ENCODE assay signal across 32 mouse cellular contexts in the genomic region with DNA sequence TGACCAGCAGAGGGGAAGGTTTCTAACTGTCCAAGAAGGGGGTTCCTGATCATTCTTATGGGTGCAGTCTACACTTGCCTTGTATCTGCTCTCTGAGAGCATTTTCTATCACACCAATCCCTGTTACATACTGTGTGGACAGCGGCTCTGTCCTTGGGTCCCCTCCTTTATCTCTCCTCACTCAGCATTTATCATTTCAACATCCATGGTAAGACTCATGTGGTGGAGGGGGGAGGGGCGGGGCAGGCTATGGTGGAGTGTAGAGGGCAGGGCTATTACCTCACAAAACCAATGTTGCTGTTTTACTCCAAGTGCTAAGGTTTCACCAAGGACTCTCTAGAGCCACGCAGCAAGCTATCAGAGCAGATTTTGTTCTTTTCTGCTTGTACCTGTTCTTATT.
DNase-seq lines count a peak whose midpoint lies in the region; ATAC-seq and TF ChIP-seq lines count a peak whose summit lies in the region.
"Had no signal": no experiment of that assay in that cellular context is flagged by ENCODE, and none has a peak within 500 bp of the region (broad histone marks: within the 10 kb centered on the region; RNA-seq: fewer than 3 reads in every experiment).

No protein-coding gene starts in this region.

- ATAC-seq in liver, embryonic 12.5 days, result peak; percentile 71
- ATAC-seq in liver, postnatal 0 days, result no peak
- ATAC-seq: forebrain, embryonic 15.5 days; inflammation-experienced regulatory T-cells, adult 6 months; lung, postnatal 0 days; Patski had no signal

- 43% methylated on average over 3 of the region's 3 CpGs for WGBS in liver, embryonic 12.5 days (ENCODE audit: insufficient replicate concordance)
- 66% methylated on average over 3 of the region's 3 CpGs for whole genome bisulfite sequencing in liver, postnatal 0 days (ENCODE audit: insufficient replicate concordance)

- no peak overlapping the region for H3K27ac ChIP-seq in liver, embryonic 12.5 days
- H3K27ac ChIP-seq in liver, postnatal 0 days (ENCODE audit: low read depth), result no peak overlapping the region
- H3K27ac ChIP-seq: embryonic facial prominence, embryonic 12.5 days; forebrain, embryonic 10.5 days; forebrain, embryonic 15.5 days; heart, adult 2 months; heart, embryonic 13.5 days; hindbrain, embryonic 15.5 days; left cerebral cortex, adult 2 months; limb, embryonic 12.5 days; midbrain, embryonic 12.5 days; neural tube, embryonic 13.5 days had no signal

- no peak overlapping the region for H3K4me3 ChIP-seq in liver, embryonic 12.5 days
- H3K4me3 ChIP-seq in liver, postnatal 0 days (ENCODE audit: low read depth, low read length), result no peak overlapping the region
- H3K4me3 ChIP-seq: embryonic facial prominence, embryonic 12.5 days; forebrain, embryonic 10.5 days; forebrain, embryonic 15.5 days; heart, adult 2 months; heart, embryonic 13.5 days; hindbrain, embryonic 15.5 days; left cerebral cortex, adult 2 months; limb, embryonic 12.5 days; megakaryocyte, embryonic 14.5 days; midbrain, embryonic 12.5 days; neural tube, embryonic 13.5 days had no signal

- peak; percentile 51 for DNase-seq in adrenal gland, adult 2 months
- DNase-seq in adrenal gland, postnatal 4 days (ENCODE audit: low spot score in 2 of 2), result no peak
- DNase-seq in adrenal gland, postnatal 14 days, result peak; percentile 43
- peak; percentile 28 for DNase-seq in liver, postnatal 0 days
- DNase-seq in T-cell, adult 2 months (ENCODE audit: low spot score), result no peak
- DNase-seq in thymus, postnatal 10 days (ENCODE audit: low spot score in 2 of 2), result no peak
- DNase-seq: cerebellum, adult 11 months; cerebellum, adult 9-10 months; embryo, embryonic 11 days; gastrocnemius, postnatal 25 days; heart, adult 2 months; heart, postnatal 10 days; kidney, adult 11 months; kidney, postnatal 14 days; lung, adult 18-20 months; lung, postnatal 4 days; thymus, adult 2 months had no signal

- H3K4me1 ChIP-seq in liver, embryonic 12.5 days, result peaks cover 22% of the 10 kb centered on the region
- peaks cover 4% of the 10 kb centered on the region; the same call in 1 of the 2 replicates for H3K4me1 ChIP-seq in liver, postnatal 0 days (ENCODE audit: insufficient read depth)
- H3K4me1 ChIP-seq: embryonic facial prominence, embryonic 12.5 days; forebrain, embryonic 10.5 days; forebrain, embryonic 15.5 days; heart, embryonic 13.5 days; hindbrain, embryonic 15.5 days; limb, embryonic 12.5 days; megakaryocyte, embryonic 14.5 days; midbrain, embryonic 12.5 days; neural tube, embryonic 13.5 days had no signal

- H3K9ac ChIP-seq in liver, embryonic 12.5 days, result no peak overlapping the region
- H3K9ac ChIP-seq in liver, postnatal 0 days (replicated peaks), result no peak overlapping the region
- H3K9ac ChIP-seq: embryonic facial prominence, embryonic 12.5 days; forebrain, embryonic 15.5 days; heart, embryonic 13.5 days; hindbrain, embryonic 15.5 days; limb, embryonic 12.5 days; midbrain, embryonic 12.5 days; neural tube, embryonic 13.5 days had no signal

- TF ChIP-seq EP300 in liver, postnatal 0 days (IDR thresholded peaks at IDR 0.05; ENCODE audit: low read depth), result no peak

- H3K36me3 ChIP-seq in liver, embryonic 12.5 days, result no peaks in the 10 kb centered on the region
- no peaks in the 10 kb centered on the region for H3K36me3 ChIP-seq in liver, postnatal 0 days (replicated peaks; ENCODE audit: insufficient read depth, low read length)
- H3K36me3 ChIP-seq: embryonic facial prominence, embryonic 12.5 days; forebrain, embryonic 10.5 days; forebrain, embryonic 15.5 days; G1E; heart, embryonic 13.5 days; hindbrain, embryonic 15.5 days; limb, embryonic 12.5 days; midbrain, embryonic 12.5 days; neural tube, embryonic 13.5 days had no signal

- no peak overlapping the region for H3K4me2 ChIP-seq in liver, embryonic 12.5 days
- no peak overlapping the region for H3K4me2 ChIP-seq in liver, postnatal 0 days (ENCODE audit: low read depth, low read length)
- H3K4me2 ChIP-seq: embryonic facial prominence, embryonic 12.5 days; forebrain, embryonic 15.5 days; heart, embryonic 13.5 days; hindbrain, embryonic 15.5 days; limb, embryonic 12.5 days; midbrain, embryonic 12.5 days; neural tube, embryonic 13.5 days had no signal

- H3K27me3 ChIP-seq in liver, embryonic 12.5 days (replicated peaks), result peaks cover 54% of the 10 kb centered on the region
- 0 out of 2 replicates have a peak, but pooled peaks cover 2% of the 10 kb centered on the region for H3K27me3 ChIP-seq in liver, postnatal 0 days (ENCODE audit: insufficient read depth, low read length)
- H3K27me3 ChIP-seq: embryonic facial prominence, embryonic 12.5 days; forebrain, embryonic 15.5 days; hindbrain, embryonic 15.5 days; limb, embryonic 12.5 days; midbrain, embryonic 12.5 days; neural tube, embryonic 13.5 days had no signal

- no peaks in the 10 kb centered on the region for H3K9me3 ChIP-seq in liver, embryonic 12.5 days (replicated peaks)
- H3K9me3 ChIP-seq in liver, postnatal 0 days (ENCODE audit: low read length), result no peaks in the 10 kb centered on the region
- H3K9me3 ChIP-seq: embryonic facial prominence, embryonic 12.5 days; forebrain, embryonic 10.5 days; forebrain, embryonic 15.5 days; G1E; heart, embryonic 13.5 days; hindbrain, embryonic 15.5 days; limb, embryonic 12.5 days; megakaryocyte, embryonic 14.5 days; midbrain, embryonic 12.5 days; neural tube, embryonic 13.5 days had no signal

- no peak for TF ChIP-seq CTCF in liver, postnatal 0 days (IDR thresholded peaks at IDR 0.05; ENCODE audit: low read depth)

Comparison
In these comparisons a context has a peak if more than half of its experiments do, and no peak if none do; other contexts are left out.
1. DNase-seq: peak in adrenal gland, adult 2 months (single experiment), adrenal gland, postnatal 14 days (single experiment) and liver, postnatal 0 days (single experiment); none in adrenal gland, postnatal 4 days (0 of 2), T-cell, adult 2 months (single experiment) and thymus, postnatal 10 days (0 of 2).